Mouse (Mus musculus): Measurements from ENCODE around the gene Rnh1. TPM values are rescaled to one million over a fixed set of nuclear protein-coding genes. Genes with fewer than 3 reads are reported as not detected.
A peak's percentile ranks its signal among the peaks of the same experiment; 100 is the strongest.

Gene Rnh1
- polyA plus RNA-seq (2014; fragmentation: Nextera tagmentation; extraction: Ambion mirVana), result 124 and 130 TPM in 2 replicates

GRCm38 (mm10) chr7:141172116-141173006 lies at the start of gene Rnh1:
Gene Rnh1 (minus strand): TSS chr7:141172857.
- peak within 1 kb of the TSS; percentile 89 for H3K27ac ChIP-seq (ENCODE audit: low read depth)
- whole genome bisulfite sequencing, result 3% methylated on average over 55 of the region's 55 CpGs
- peak within 1 kb of the TSS; percentile 69 for H3K9ac ChIP-seq
- H3K4me2 ChIP-seq, result peak within 1 kb of the TSS; percentile 79
- no peaks in the 10 kb centered on the region for H3K27me3 ChIP-seq (ENCODE audit: insufficient read depth, low read length)
- peak; percentile 96 for ATAC-seq (ENCODE audit: insufficient read depth)
- no peaks in the 10 kb centered on the region for H3K9me3 ChIP-seq (ENCODE audit: low read depth, low read length)
- DNase-seq, result peak; percentile 97
- H3K36me3 ChIP-seq (ENCODE audit: insufficient read depth), result no peaks in the 10 kb centered on the region
- H3K4me3 ChIP-seq (ENCODE audit: low read depth, low read length), result peak within 1 kb of the TSS; percentile 45
- peaks cover 20% of the 10 kb centered on the region for H3K4me1 ChIP-seq (ENCODE audit: insufficient read depth)
- no peak; the same call in 1 of the 2 replicates for TF ChIP-seq CTCF (IDR thresholded peaks at IDR 0.05; ENCODE audit: low read depth)

DNA sequence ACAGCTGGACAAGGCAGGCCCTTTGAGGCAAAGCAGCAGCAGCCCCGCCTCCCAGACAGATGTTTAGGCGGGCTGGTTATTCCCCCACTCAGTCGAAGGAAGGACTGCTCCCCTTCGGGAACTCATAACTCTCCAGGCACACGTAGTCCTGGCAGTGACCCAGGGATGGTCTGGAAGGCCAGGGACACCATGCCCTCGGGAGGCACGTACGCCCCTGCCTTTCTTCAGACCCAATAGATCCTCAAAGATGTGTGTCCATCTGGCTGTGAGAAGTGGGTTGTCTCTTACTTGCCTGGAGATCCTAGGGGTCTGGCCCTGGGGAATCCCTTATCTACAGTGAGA lies 49.4 kb upstream of the Rnh1 start:
- DNase-seq, result no peak
- WGBS, result 6% methylated on average over 8 of the region's 8 CpGs
- no peaks in the 10 kb centered on the region for H3K27me3 ChIP-seq (ENCODE audit: insufficient read depth, low read length)
- no peak for TF ChIP-seq CTCF (IDR thresholded peaks at IDR 0.05; ENCODE audit: low read depth)
- H3K4me1 ChIP-seq (ENCODE audit: insufficient read depth), result peaks cover 7% of the 10 kb centered on the region
- H3K9ac ChIP-seq, result peak overlapping the region; percentile 9
- peaks cover 18% of the 10 kb centered on the region; the same call in 1 of the 2 replicates for H3K36me3 ChIP-seq (ENCODE audit: insufficient read depth)
- peak overlapping the region; percentile 92 for H3K4me2 ChIP-seq
- peak overlapping the region; percentile 60 for H3K4me3 ChIP-seq (ENCODE audit: low read depth, low read length)
- no peak for ATAC-seq (ENCODE audit: insufficient read depth)
- H3K27ac ChIP-seq (ENCODE audit: low read depth), result peak overlapping the region; percentile 91
- no peaks in the 10 kb centered on the region for H3K9me3 ChIP-seq (ENCODE audit: low read depth, low read length)

GRCm38 (mm10) chr7:141221249-141222125 lies 48.8 kb upstream of the Rnh1 start:
- peak overlapping the region; percentile 60 for H3K4me3 ChIP-seq (ENCODE audit: low read depth, low read length)
- peaks cover 18% of the 10 kb centered on the region; the same call in 1 of the 2 replicates for H3K36me3 ChIP-seq (ENCODE audit: insufficient read depth)
- TF ChIP-seq CTCF (IDR thresholded peaks at IDR 0.05; ENCODE audit: low read depth), result peak; percentile 27
- peak overlapping the region; percentile 92 for H3K4me2 ChIP-seq
- DNase-seq, result peak; percentile 99
- no peaks in the 10 kb centered on the region for H3K9me3 ChIP-seq (ENCODE audit: low read depth, low read length)
- H3K4me1 ChIP-seq (ENCODE audit: insufficient read depth), result peaks cover 7% of the 10 kb centered on the region
- ATAC-seq (ENCODE audit: insufficient read depth), result peak; percentile 96
- H3K27ac ChIP-seq (ENCODE audit: low read depth), result peak overlapping the region; percentile 91
- H3K27me3 ChIP-seq (ENCODE audit: insufficient read depth, low read length), result no peaks in the 10 kb centered on the region
- WGBS, result 3% methylated on average over 44 of the region's 44 CpGs
- H3K9ac ChIP-seq, result peak overlapping the region; percentile 68

DNA sequence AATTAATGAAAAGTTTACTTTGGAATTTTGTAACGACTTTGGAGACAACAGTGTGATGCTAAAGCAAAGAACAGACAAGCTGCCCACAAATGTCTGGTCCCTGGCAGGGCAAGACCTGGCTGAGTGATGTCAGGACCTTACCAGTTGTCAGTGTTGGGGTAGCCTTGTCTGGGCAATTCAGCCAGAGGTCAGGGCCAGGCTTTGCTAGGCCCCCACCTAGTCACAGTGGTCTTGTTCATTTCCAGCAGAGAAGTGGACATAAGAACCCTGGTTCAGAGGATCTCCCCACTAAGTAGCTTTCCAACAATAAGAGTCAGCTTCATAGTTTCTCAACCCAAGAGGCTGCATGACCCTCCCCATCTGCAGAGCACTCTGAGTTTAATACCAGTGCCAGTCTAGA lies 47.7 kb upstream of the Rnh1 start:
- Histone ChIP-seq H3K36me3 (ENCODE audit: insufficient read depth) (peaks cover 18% of the 10 kb centered on the region; the same call in 1 of the 2 replicates), H3K4me2 (peak overlapping the region; percentile 92), H3K27me3 (ENCODE audit: insufficient read depth, low read length) (no peaks in the 10 kb centered on the region), H3K27ac (ENCODE audit: low read depth) (no peak overlapping the region), H3K9ac (0 out of 2 replicates have a peak overlapping the region, but pooled peaks have one; percentile 13), H3K4me1 (ENCODE audit: insufficient read depth) (peaks cover 7% of the 10 kb centered on the region), H3K4me3 (ENCODE audit: low read depth, low read length) (no peak overlapping the region; the same call in 1 of the 2 replicates), H3K9me3 (ENCODE audit: low read depth, low read length) (no peaks in the 10 kb centered on the region)
- ATAC-seq (ENCODE audit: insufficient read depth), result no peak
- 63% methylated on average over 1 of the region's 1 CpGs for WGBS
- TF ChIP-seq CTCF (IDR thresholded peaks at IDR 0.05; ENCODE audit: low read depth), result no peak
- DNase-seq, result no peak

DNA sequence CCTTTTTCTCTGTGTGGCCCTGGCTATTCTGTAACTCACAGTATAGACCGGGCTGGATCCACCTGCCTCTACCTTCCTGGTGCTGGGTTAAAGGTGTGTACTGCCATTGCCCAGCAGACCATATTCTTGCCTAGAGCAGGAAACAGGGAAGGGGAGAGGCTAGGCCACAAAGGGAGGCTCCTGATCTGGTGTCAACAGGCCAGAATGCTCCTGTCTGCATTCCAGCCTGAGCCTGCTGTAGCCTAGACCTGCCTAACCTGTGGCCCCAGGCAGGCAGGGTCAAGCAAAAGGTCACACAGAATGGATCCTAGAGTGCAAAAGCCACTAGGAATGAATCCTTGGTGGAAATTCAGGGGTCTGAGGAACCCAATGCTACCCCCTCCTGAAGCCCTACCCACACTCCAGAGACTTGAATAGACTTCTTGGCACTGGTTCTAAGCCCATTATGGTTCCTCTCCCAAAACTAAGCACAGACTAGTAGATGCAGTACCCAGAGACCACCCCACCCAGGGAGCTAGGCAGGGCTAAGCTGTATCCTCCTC lies 47.0 kb upstream of the Rnh1 start:
- TF ChIP-seq CTCF (IDR thresholded peaks at IDR 0.05; ENCODE audit: low read depth), result no peak
- ATAC-seq (ENCODE audit: insufficient read depth) (no peak), DNase-seq (no peak)
- no peak overlapping the region for H3K27ac ChIP-seq (ENCODE audit: low read depth)
- no peak overlapping the region for H3K9ac ChIP-seq
- 90% methylated on average over 1 of the region's 1 CpGs for WGBS
- no peaks in the 10 kb centered on the region for H3K27me3 ChIP-seq (ENCODE audit: insufficient read depth, low read length)
- H3K36me3 ChIP-seq (ENCODE audit: insufficient read depth), result peaks cover 18% of the 10 kb centered on the region; the same call in 1 of the 2 replicates
- no peak overlapping the region for H3K4me2 ChIP-seq
- H3K4me3 ChIP-seq (ENCODE audit: low read depth, low read length), result no peak overlapping the region
- H3K4me1 ChIP-seq (ENCODE audit: insufficient read depth), result peaks cover 13% of the 10 kb centered on the region
- H3K9me3 ChIP-seq (ENCODE audit: low read depth, low read length), result no peaks in the 10 kb centered on the region

GRCm38 (mm10) chr7:141218557-141219133 lies 46.0 kb upstream of the Rnh1 start:
- DNase-seq (no peak), ATAC-seq (ENCODE audit: insufficient read depth) (no peak)
- 71% methylated on average over 5 of the region's 5 CpGs for WGBS
- H3K4me2 ChIP-seq, result no peak overlapping the region
- H3K27me3 ChIP-seq (ENCODE audit: insufficient read depth, low read length), result no peaks in the 10 kb centered on the region
- H3K9ac ChIP-seq, result no peak overlapping the region
- no peak for TF ChIP-seq CTCF (IDR thresholded peaks at IDR 0.05; ENCODE audit: low read depth)
- H3K9me3 ChIP-seq (ENCODE audit: low read depth, low read length), result no peaks in the 10 kb centered on the region
- H3K27ac ChIP-seq (ENCODE audit: low read depth), result no peak overlapping the region
- H3K4me3 ChIP-seq (ENCODE audit: low read depth, low read length), result no peak overlapping the region
- peaks cover 18% of the 10 kb centered on the region; the same call in 1 of the 2 replicates for H3K36me3 ChIP-seq (ENCODE audit: insufficient read depth)
- H3K4me1 ChIP-seq (ENCODE audit: insufficient read depth), result peaks cover 13% of the 10 kb centered on the region
